Mouse (Mus musculus): ENCODE data around the gene AC161166.1.

DNA sequence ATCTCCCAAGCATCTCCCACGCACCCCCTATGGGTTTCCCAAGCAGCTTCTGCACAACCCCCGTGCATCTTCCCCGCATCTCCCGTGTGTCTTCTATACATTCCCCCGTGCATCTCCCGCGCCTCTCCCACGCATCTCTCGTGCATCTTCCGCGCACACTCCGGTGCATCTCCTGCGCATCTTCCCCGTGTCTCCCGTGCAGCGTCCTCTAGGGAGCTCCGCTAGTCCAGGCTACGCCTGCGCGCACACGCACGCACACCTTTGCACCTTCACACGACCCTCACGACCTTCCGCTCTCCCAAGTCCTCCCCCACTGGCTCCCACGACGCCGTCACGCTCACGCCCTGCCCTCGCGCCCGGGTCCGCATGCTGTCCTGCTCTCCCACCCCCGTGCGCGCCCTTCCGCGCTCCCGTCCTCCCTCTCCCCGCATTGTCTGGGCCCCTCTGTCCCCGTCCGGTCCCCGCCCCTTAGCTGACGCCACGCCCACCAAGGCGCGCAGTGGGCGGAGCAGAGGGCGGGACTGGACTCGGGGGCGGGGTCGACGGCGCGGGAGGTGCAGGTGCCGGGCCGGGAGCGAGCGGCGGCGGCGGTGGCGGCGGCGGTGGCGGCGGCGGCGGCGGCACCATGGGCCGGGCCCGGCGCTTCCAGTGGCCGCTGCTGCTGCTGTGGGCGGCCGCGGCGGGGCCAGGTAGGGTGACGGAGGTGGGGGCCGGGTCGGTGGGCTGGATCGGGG is 30.6 kb downstream of the AC161166.1 start, which contains the start of gene Cadm4:
- TF ChIP-seq CTCF (IDR thresholded peaks at IDR 0.05; ENCODE audit: low read depth, low read length), result no peak
- no peak for TF ChIP-seq POLR2A (IDR thresholded peaks at IDR 0.05; ENCODE audit: borderline replicate concordance, low read depth, low read length)

Data from bone marrow macrophage, adult 2 months (primary cell).